Mouse (Mus musculus): ENCODE measurements at regions not wholly inside any gene's neighbourhood (a gene's known extent, or its start where the extent isn't known, plus 50 kb on each side); places are given as distances from the start of the nearest gene placed in this dataset.

DNA sequence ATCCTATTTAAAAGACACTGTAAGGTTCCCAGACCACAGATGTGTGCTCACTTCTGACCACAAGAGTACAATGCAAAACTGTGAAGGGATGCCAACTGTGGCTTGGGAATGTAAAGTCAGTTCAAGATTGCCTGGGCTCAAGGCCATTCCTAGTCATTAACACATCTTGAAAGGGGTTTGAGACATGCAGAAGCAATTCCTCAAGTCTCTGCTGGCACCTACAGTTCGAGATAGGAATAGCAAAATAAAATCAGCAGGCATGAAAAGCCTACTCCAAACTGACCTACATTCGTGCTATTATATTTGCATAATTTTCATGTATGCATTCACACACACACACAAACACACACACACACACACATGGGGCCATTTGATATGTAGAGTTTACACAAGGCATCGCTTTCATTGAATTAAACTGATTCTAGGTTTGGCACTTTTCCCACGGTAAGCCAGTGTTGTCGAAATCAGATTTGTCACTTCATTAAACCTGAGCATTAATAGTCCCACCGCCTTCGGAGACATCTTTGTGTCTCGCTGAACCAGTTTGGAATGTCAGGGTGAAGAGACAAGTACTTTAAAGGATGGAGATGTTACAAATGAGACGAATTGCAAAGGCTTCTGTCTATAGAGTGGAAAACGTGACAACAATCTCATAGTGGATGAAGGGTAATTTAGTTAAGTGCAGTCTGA is 520.9 kb upstream of the Jmjd1c start:
- Histone ChIP-seq H3K9ac (replicated peaks; ENCODE audit: low read length) (no peak overlapping the region), H3K36me3 (ENCODE audit: insufficient read depth, low read length) (no peaks in the 10 kb centered on the region), H3K27me3 (ENCODE audit: insufficient read depth, low read length) (no peaks in the 10 kb centered on the region), H3K9me3 (ENCODE audit: low read length) (no peaks in the 10 kb centered on the region), H3K4me3 (ENCODE audit: low read length) (no peak overlapping the region), H3K4me1 (ENCODE audit: insufficient read depth, low read length) (no peaks in the 10 kb centered on the region), H3K4me2 (ENCODE audit: low read depth, low read length) (no peak overlapping the region), H3K27ac (no peak overlapping the region)
- DNase-seq (ENCODE audit: low spot score), result peak; percentile 87
- 29% methylated on average over 10 of the region's 10 CpGs for WGBS
- ATAC-seq, result peak; percentile 82
- TF ChIP-seq CTCF (IDR thresholded peaks at IDR 0.05; ENCODE audit: low read depth), result peak; percentile 88

DNA sequence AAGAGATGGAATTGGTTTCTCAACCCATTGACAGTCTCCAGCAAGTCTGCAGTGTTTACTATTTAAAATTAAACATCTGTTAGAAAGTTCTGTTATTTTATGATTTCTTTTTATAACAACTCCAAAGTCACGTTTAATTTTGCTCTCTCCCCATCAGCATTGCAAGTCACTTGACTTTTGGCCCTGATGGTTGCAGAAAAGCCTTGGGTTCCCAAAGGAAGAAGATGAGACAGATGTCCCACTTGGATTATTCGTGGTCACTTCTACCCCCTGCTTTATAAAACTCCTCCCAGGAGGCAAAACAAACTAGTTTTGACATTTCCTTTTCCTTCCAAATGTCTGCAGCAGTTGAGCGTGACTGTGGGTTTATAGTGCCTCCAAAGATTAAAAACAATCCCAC is 502.9 kb upstream of the Jmjd1c start:
- Histone ChIP-seq H3K36me3 (ENCODE audit: insufficient read depth, low read length) (no peaks in the 10 kb centered on the region), H3K9me3 (ENCODE audit: low read length) (no peaks in the 10 kb centered on the region), H3K4me1 (ENCODE audit: insufficient read depth, low read length) (no peaks in the 10 kb centered on the region), H3K27me3 (ENCODE audit: insufficient read depth, low read length) (no peaks in the 10 kb centered on the region), H3K4me2 (ENCODE audit: low read depth, low read length) (no peak overlapping the region), H3K27ac (no peak overlapping the region), H3K9ac (replicated peaks; ENCODE audit: low read length) (no peak overlapping the region), H3K4me3 (ENCODE audit: low read length) (no peak overlapping the region)
- ATAC-seq, result no peak
- DNase-seq (ENCODE audit: low spot score), result no peak
- no peak for TF ChIP-seq CTCF (IDR thresholded peaks at IDR 0.05; ENCODE audit: low read depth)
- WGBS, result 60% methylated on average over 3 of the region's 3 CpGs

DNA sequence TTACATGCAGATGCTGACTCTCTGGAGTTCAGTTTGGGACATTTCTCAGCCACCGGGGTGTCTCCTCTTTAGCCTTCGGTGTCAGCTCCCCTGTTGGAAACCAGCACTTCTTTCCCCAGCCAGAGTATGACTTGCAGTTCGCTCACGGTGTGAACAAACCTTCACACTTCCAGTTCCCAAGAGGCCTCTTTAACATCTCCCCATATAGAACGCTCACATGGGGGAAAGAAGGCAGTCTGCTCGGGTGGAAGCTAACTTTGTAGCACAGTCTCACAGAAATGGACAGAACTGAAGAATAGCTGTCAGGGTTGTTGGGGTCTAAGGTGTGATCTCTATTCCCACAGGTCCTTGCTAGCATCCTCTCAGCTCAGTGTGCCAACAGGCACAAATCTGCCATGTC is 502.4 kb upstream of the Jmjd1c start:
- TF ChIP-seq CTCF (IDR thresholded peaks at IDR 0.05; ENCODE audit: low read depth), result no peak

DNA sequence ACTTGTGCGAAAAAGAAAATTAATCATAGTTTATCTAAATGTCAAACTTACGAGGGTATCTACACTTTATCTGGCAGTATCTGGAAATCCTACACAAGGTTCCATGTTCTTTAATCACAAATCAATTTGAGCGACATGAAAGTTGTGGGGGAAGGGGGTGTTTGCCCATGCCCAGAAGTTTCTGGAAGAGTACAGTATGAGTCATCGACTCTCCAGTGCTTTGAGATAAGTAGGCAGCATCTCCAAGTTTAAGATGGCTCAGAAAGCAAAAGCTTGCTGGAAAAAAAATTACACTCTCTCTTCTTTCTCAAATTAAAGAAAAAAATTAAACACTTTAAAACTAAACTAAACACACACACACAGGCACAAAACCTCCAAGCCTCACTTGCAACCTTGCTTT is 498.0 kb upstream of the Jmjd1c start:
- no peak for ATAC-seq
- Histone ChIP-seq H3K36me3 (ENCODE audit: insufficient read depth, low read length) (no peaks in the 10 kb centered on the region), H3K4me1 (ENCODE audit: insufficient read depth, low read length) (no peaks in the 10 kb centered on the region), H3K9ac (replicated peaks; ENCODE audit: low read length) (no peak overlapping the region), H3K4me3 (ENCODE audit: low read length) (no peak overlapping the region), H3K4me2 (ENCODE audit: low read depth, low read length) (no peak overlapping the region), H3K27me3 (ENCODE audit: insufficient read depth, low read length) (no peaks in the 10 kb centered on the region), H3K27ac (no peak overlapping the region), H3K9me3 (ENCODE audit: low read length) (no peaks in the 10 kb centered on the region)
- TF ChIP-seq CTCF (IDR thresholded peaks at IDR 0.05; ENCODE audit: low read depth), result no peak
- no peak for DNase-seq (ENCODE audit: low spot score)
- 91% methylated on average over 4 of the region's 4 CpGs for WGBS

More for the DNA sequence above, 502.4 kb upstream of the Jmjd1c start:
- ATAC-seq (no peak), DNase-seq (ENCODE audit: low spot score) (no peak)
- no peak overlapping the region for H3K9ac ChIP-seq (replicated peaks; ENCODE audit: low read length)
- H3K36me3 ChIP-seq (ENCODE audit: insufficient read depth, low read length), result no peaks in the 10 kb centered on the region
- no peaks in the 10 kb centered on the region for H3K27me3 ChIP-seq (ENCODE audit: insufficient read depth, low read length)
- H3K4me3 ChIP-seq (ENCODE audit: low read length), result no peak overlapping the region
- WGBS, result 69% methylated on average over 6 of the region's 6 CpGs
- H3K9me3 ChIP-seq (ENCODE audit: low read length), result no peaks in the 10 kb centered on the region
- H3K4me1 ChIP-seq (ENCODE audit: insufficient read depth, low read length), result no peaks in the 10 kb centered on the region
- H3K27ac ChIP-seq, result no peak overlapping the region
- H3K4me2 ChIP-seq (ENCODE audit: low read depth, low read length), result no peak overlapping the region

DNA sequence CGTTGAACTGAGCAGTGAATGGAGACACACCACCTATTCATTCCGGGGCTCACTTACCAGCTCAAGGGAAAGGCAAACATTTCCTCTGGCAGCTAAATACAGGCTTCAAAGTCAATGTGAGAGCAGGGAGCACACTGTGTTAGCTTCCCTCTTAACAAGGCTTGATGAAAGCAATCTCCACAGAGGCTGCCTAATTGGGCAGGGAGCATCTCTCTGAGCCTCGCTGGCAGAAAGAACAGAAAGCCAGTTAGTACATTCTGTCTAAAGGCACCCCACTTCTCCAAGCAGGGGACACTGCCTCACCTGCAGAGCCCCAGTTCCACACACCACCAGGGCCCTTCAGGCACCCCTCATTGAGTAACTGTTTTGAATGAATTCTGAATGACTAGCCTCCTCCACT is 488.8 kb upstream of the Jmjd1c start:
- no peak for ATAC-seq
- no peak overlapping the region for H3K9ac ChIP-seq (replicated peaks; ENCODE audit: low read length)
- no peak overlapping the region for H3K4me3 ChIP-seq (ENCODE audit: low read length)
- no peak overlapping the region for H3K4me2 ChIP-seq (ENCODE audit: low read depth, low read length)
- H3K27ac ChIP-seq, result no peak overlapping the region
- no peak for TF ChIP-seq CTCF (IDR thresholded peaks at IDR 0.05; ENCODE audit: low read depth)
- 61% methylated on average over 3 of the region's 3 CpGs for WGBS
- H3K36me3 ChIP-seq (ENCODE audit: insufficient read depth, low read length), result no peaks in the 10 kb centered on the region
- no peaks in the 10 kb centered on the region for H3K4me1 ChIP-seq (ENCODE audit: insufficient read depth, low read length)
- no peak for DNase-seq (ENCODE audit: low spot score)
- no peaks in the 10 kb centered on the region for H3K9me3 ChIP-seq (ENCODE audit: low read length)
- H3K27me3 ChIP-seq (ENCODE audit: insufficient read depth, low read length), result no peaks in the 10 kb centered on the region

DNA sequence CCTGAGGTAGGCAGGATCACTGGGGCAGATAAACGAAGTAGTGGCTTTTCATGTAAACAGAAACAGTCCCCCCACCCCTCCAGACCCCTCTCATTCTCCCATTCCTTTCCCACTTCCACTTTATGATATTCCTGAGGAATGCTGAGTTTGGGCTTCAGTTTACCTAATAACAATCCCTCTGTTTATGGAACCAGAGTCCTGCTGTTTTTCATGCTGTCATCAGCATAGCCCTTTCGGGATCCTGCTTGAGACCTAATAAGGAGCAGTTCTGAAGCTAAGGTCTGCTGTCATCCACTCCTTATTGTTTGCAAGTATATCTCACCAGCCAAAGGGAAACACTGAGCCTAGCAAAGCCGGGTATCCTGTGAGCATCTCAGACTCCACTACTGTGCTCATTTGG is 479.6 kb upstream of the Jmjd1c start:
- Histone ChIP-seq H3K27me3 (ENCODE audit: insufficient read depth, low read length) (no peaks in the 10 kb centered on the region), H3K9ac (replicated peaks; ENCODE audit: low read length) (no peak overlapping the region), H3K9me3 (ENCODE audit: low read length) (no peaks in the 10 kb centered on the region), H3K4me3 (ENCODE audit: low read length) (no peak overlapping the region), H3K36me3 (ENCODE audit: insufficient read depth, low read length) (no peaks in the 10 kb centered on the region), H3K4me1 (ENCODE audit: insufficient read depth, low read length) (no peaks in the 10 kb centered on the region), H3K27ac (no peak overlapping the region), H3K4me2 (ENCODE audit: low read depth, low read length) (no peak overlapping the region)
- ATAC-seq (no peak), DNase-seq (ENCODE audit: low spot score) (no peak)
- no peak for TF ChIP-seq CTCF (IDR thresholded peaks at IDR 0.05; ENCODE audit: low read depth)
- 78% methylated on average over 3 of the region's 3 CpGs for WGBS

DNA sequence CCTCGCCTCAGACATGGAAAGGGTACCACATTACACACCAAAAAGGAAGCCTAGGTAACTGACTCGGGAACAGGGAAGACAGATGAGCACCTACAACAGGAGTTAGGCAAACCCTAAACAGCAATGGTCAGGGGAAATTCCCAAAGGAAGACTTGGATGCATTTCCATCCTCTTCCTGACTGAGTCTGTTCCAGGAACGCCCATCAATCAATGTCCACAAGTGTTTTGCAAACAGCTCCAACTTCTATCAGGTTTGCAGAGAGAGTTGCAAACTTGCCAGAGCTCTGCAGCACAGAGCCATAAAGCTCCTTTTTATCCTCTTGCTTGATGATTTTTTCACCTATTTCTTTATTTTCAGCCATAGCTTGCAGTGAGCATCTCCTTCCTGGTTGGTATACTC is 464.9 kb upstream of the Jmjd1c start:
- Histone ChIP-seq H3K36me3 (ENCODE audit: insufficient read depth, low read length) (no peaks in the 10 kb centered on the region), H3K4me3 (ENCODE audit: low read length) (no peak overlapping the region), H3K4me2 (ENCODE audit: low read depth, low read length) (no peak overlapping the region), H3K9me3 (ENCODE audit: low read length) (no peaks in the 10 kb centered on the region), H3K9ac (replicated peaks; ENCODE audit: low read length) (no peak overlapping the region), H3K4me1 (ENCODE audit: insufficient read depth, low read length) (no peaks in the 10 kb centered on the region), H3K27ac (no peak overlapping the region), H3K27me3 (ENCODE audit: insufficient read depth, low read length) (no peaks in the 10 kb centered on the region)
- WGBS, result 83% methylated on average over 3 of the region's 3 CpGs
- ATAC-seq (no peak), DNase-seq (ENCODE audit: low spot score) (no peak)
- no peak for TF ChIP-seq CTCF (IDR thresholded peaks at IDR 0.05; ENCODE audit: low read depth)
